Mouse (Mus musculus) liver, embryonic 14.5 days (tissue): ENCODE measurements around the gene Arfip1. TPM values are rescaled to one million over a fixed set of nuclear protein-coding genes. Genes with fewer than 3 reads are reported as not detected.

ENCODE experiments used
- ATAC-seq: fragments of 200-750 bp; cut with Nextera tagmentation; 2 replicates; pipeline ENCODE4 v1.8.0; 2017; ENCODE audit warnings: moderate number of reproducible peaks, mild to moderate bottlenecking, moderate library complexity; ENCODE audit not compliant: insufficient read depth
- DNase-seq, 3 experiments: peaks; one replicate each; pipeline ENCODE4 v3.0.0-alpha.2; 2012 to 2013; ENCODE audit warnings: low read depth in 3 of 3, low spot score in 3 of 3
- H3K27ac ChIP-seq: fragments of 300-500 bp; sonication (generic); 2 replicates; pipeline ENCODE4 v1.5.1; 2014; ENCODE audit warnings: moderate library complexity, mild to moderate bottlenecking, control low read depth, inconsistent platforms
- H3K27me3 ChIP-seq: fragments of 300-500 bp; sonication (generic); 2 replicates; pipeline ENCODE4 v1.6.1; 2014; ENCODE audit warnings: mild to moderate bottlenecking, low read length, moderate library complexity; ENCODE audit not compliant: control insufficient read depth, insufficient read depth
- H3K36me3 ChIP-seq: fragments of 300-500 bp; sonication (generic); replicated peaks from 2 replicates; pipeline ENCODE4 v1.6.1; 2014; ENCODE audit warnings: low read depth; ENCODE audit not compliant: control insufficient read depth, insufficient read depth
- H3K4me1 ChIP-seq, 2 experiments: fragments of 200-500 bp in 1 of 2; fragments of 300-500 bp in 1 of 2; sonication (generic) in 1 of 2; replicated peaks; 2 replicates each; pipeline ENCODE4 v1.6.1; 2012 to 2014; ENCODE audit warnings: antibody characterized with exemption in 1 of 2, inconsistent platforms in 1 of 2, low read length in 1 of 2; ENCODE audit not compliant: control insufficient read depth in 2 of 2, insufficient read depth in 2 of 2
- H3K4me2 ChIP-seq: fragments of 300-500 bp; sonication (generic); 2 replicates; pipeline ENCODE4 v1.6.1; 2014; ENCODE audit warnings: low read depth, mild to moderate bottlenecking, control low read depth, moderate library complexity
- H3K4me3 ChIP-seq, 2 experiments: fragments of 200-500 bp in 1 of 2; fragments of 300-500 bp in 1 of 2; sonication (generic) in 1 of 2; 2 replicates each; pipeline ENCODE4 v1.5.1; 2012 to 2014; ENCODE audit warnings: low read depth in 2 of 2, low read length in 2 of 2, mild to moderate bottlenecking in 2 of 2, control low read depth in 1 of 2, inconsistent platforms in 1 of 2, moderate library complexity in 1 of 2; ENCODE audit not compliant: insufficient read depth in 1 of 2
- H3K9ac ChIP-seq: fragments of 300-500 bp; sonication (generic); replicated peaks from 2 replicates; pipeline ENCODE4 v1.6.1; 2014; ENCODE audit warnings: mild to moderate bottlenecking, control low read depth, moderate library complexity
- H3K9me3 ChIP-seq: fragments of 300-500 bp; sonication (generic); 2 replicates; pipeline ENCODE4 v1.6.1; 2016; ENCODE audit warnings: low read length, mixed read lengths; ENCODE audit not compliant: control insufficient read depth
- CTCF ChIP-seq: IDR thresholded peaks from 2 replicates; pipeline ENCODE4 v1.5.1; 2016; ENCODE audit warnings: antibody characterized with exemption, low read depth, control low read depth
- EP300 ChIP-seq: IDR thresholded peaks from 2 replicates; pipeline ENCODE4 v1.6.1; 2016; ENCODE audit warnings: antibody characterized with exemption, low read depth
- WGBS: fragments of 180-500 bp; shearing (Covaris S2); extraction: QIAGEN DNeasy Blood & Tissue Kit; methylation state at CpG from one replicate; pipeline ENCODE4 v1.1.7; 2014; ENCODE audit not compliant: insufficient replicate concordance; 5-methylcytosine and 5-hydroxymethylcytosine counted together
- polyA plus RNA-seq, 2 experiments: library from polyadenylated mRNA; depleted of rRNA in 1 of 2; stranded (reverse) in 1 of 2; unstranded in 1 of 2; fragments of >200 nt; fragmentation: Nextera tagmentation in 1 of 2; extraction: Ambion mirVana in 1 of 2; gene quantifications; 2 replicates each; pipeline versions ENCODE4 v1.2.1 to v1.2.3; 2012 to 2014

Gene Arfip1
- polyA plus RNA-seq, 2 experiments = 5.3 to 12.0 TPM

- no peaks in the 10 kb centered on the region for H3K27me3 ChIP-seq
- TF ChIP-seq CTCF (no peak), EP300 (no peak)
- ATAC-seq (no peak), DNase-seq (no peak)
- H3K9ac ChIP-seq = no peak overlapping the region
- WGBS = 48% methylated on average over 6 of the region's 6 CpGs
- H3K4me3 ChIP-seq = no peak overlapping the region
- peaks cover 0 to 2% of the 10 kb centered on the region in 2 experiments; a peak in 3 of 4 replicates for H3K4me1 ChIP-seq
- no peak overlapping the region for H3K4me2 ChIP-seq
- H3K9me3 ChIP-seq = no peaks in the 10 kb centered on the region
- H3K36me3 ChIP-seq = no peaks in the 10 kb centered on the region; the same call in 1 of the 2 replicates
- no peak overlapping the region for H3K27ac ChIP-seq
Observed at GRCm38 (mm10) chr3:84512774-84513515, 69.5 kb downstream of the Arfip1 start.

GRCm38 (mm10) chr3:84505193-84505592 is 77.2 kb downstream of the Arfip1 start:
- ATAC-seq = no peak
- TF ChIP-seq CTCF (no peak), EP300 (no peak)
- Histone ChIP-seq H3K27ac (no peak overlapping the region), H3K4me1 (peaks cover 2 to 9% of the 10 kb centered on the region in 2 experiments; a peak in 3 of 4 replicates), H3K4me3 (no peak overlapping the region), H3K36me3 (no peaks in the 10 kb centered on the region), H3K9ac (no peak overlapping the region), H3K4me2 (no peak overlapping the region), H3K27me3 (no peaks in the 10 kb centered on the region), H3K9me3 (no peaks in the 10 kb centered on the region)
- no peak for DNase-seq
- 31% methylated on average over 4 of the region's 4 CpGs for WGBS

- H3K9me3 ChIP-seq = no peaks in the 10 kb centered on the region
- no peaks in the 10 kb centered on the region for H3K36me3 ChIP-seq
- DNase-seq (peak in 1 of 3 experiments; percentile 3), ATAC-seq (no peak)
- no peaks in the 10 kb centered on the region for H3K27me3 ChIP-seq
- H3K9ac ChIP-seq = no peak overlapping the region
- H3K27ac ChIP-seq = no peak overlapping the region
- H3K4me3 ChIP-seq = no peak overlapping the region
- H3K4me1 ChIP-seq = peaks cover 2 to 9% of the 10 kb centered on the region in 2 experiments; a peak in 3 of 4 replicates
- TF ChIP-seq CTCF (no peak), EP300 (no peak)
- WGBS = 45% methylated on average over 8 of the region's 8 CpGs
- no peak overlapping the region for H3K4me2 ChIP-seq
Observed at GRCm38 (mm10) chr3:84504291-84504690, 78.1 kb downstream of the Arfip1 start.

- Histone ChIP-seq H3K9ac (no peak overlapping the region), H3K27me3 (no peaks in the 10 kb centered on the region), H3K27ac (no peak overlapping the region), H3K36me3 (no peaks in the 10 kb centered on the region), H3K4me2 (no peak overlapping the region), H3K4me1 (peaks cover 2 to 11% of the 10 kb centered on the region in 2 experiments; a peak in 3 of 4 replicates), H3K4me3 (no peak overlapping the region), H3K9me3 (no peaks in the 10 kb centered on the region)
- whole genome bisulfite sequencing = 74% methylated on average over 2 of the region's 2 CpGs
- TF ChIP-seq CTCF (no peak), EP300 (no peak)
- ATAC-seq (no peak), DNase-seq (no peak)
Observed at GRCm38 (mm10) chr3:84502101-84502500, 80.3 kb downstream of the Arfip1 start.

GRCm38 (mm10) chr3:84500491-84500890 is 81.9 kb downstream of the Arfip1 start:
- no peaks in the 10 kb centered on the region for H3K9me3 ChIP-seq
- H3K36me3 ChIP-seq = no peaks in the 10 kb centered on the region
- H3K27me3 ChIP-seq = no peaks in the 10 kb centered on the region
- no peak for ATAC-seq
- DNase-seq = no peak
- no peak overlapping the region for H3K4me2 ChIP-seq
- no peak overlapping the region for H3K27ac ChIP-seq
- no peak overlapping the region for H3K4me3 ChIP-seq
- peaks cover 2 to 11% of the 10 kb centered on the region in 2 experiments; a peak in 3 of 4 replicates for H3K4me1 ChIP-seq
- 81% methylated on average over 10 of the region's 10 CpGs for WGBS
- H3K9ac ChIP-seq = no peak overlapping the region
- TF ChIP-seq CTCF (no peak), EP300 (no peak)
